Mouse (Mus musculus) bone marrow macrophage, adult 2 months (primary cell): ENCODE results near the gene Gm20532.

ENCODE experiments used
- CTCF ChIP-seq: IDR thresholded peaks from 2 replicates; pipeline ENCODE4 v1.5.1; 2012; ENCODE audit warnings: low read depth, mild to moderate bottlenecking, low read length, moderate library complexity
- POLR2A ChIP-seq: IDR thresholded peaks from 2 replicates; pipeline ENCODE4 v1.6.1; 2012; ENCODE audit warnings: mild to moderate bottlenecking, low read depth, low read length, borderline replicate concordance

GRCm38 (mm10) chr2:26594934-26595724 lies 8.7 kb downstream of the Gm20532 start:
- TF ChIP-seq CTCF (no peak), POLR2A (no peak)
